Mouse (Mus musculus) monocyte, adult 2 months (primary cell): ENCODE data around the gene H13.

Experiments
- DNase-seq, 2 experiments: peaks; one replicate each; pipeline ENCODE4 v3.0.0; 2022; ENCODE audit warnings: low spot score in 2 of 2, low read depth in 1 of 2

Gene H13

DNA sequence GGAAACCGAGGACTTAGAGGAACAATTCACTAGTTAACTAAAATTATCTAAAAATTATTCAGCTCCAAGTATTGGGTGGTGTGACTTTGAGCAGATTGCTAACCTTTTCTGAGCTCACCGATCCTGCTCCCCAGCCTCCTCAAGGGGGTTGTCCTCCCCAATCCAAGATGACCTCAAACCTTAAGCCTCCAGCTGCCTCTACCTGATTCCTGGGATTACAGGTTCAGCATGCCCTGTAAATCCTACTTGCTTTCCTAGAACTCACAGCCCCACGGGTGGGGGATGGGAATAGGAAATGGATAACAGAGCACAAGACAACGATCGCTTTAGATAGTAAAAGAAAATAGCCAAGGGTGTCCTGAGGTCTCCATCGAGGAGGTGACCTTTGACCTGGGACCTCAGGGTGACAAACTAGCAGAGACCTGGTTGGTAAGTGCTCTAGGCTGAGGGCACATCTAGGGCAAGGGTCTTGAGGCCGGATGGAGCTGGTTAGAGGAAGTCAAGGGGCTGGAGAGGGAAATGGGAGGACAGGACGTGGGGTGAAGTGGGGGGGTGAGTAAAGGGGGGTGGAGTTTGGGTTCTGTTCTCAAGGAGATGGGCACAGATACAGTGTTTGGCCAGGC, 59.9 kb downstream of the H13 start:
- no peak for DNase-seq

- no peak for DNase-seq
These were observed 60.4 kb downstream of the H13 start for GRCm38 (mm10) chr2:152729636-152730020.

DNA sequence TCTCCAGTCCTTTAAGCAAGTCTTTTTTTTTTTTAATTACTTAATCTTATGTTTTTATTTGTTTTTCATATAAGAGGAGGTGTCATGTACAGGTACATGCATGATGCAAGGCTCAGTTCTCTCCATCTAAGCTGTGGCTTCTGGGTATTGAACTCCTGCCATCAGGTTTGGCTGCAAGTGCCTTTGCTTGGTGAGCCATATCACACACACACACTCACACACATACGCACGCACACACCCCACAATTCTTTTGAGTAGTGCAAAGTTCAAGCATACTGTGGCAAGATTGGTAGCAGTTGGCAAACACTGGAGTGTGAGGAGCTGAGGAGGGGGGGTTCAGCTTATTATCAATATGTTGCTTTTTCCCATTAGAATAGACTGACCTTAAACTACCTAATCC, 63.9 kb downstream of the H13 start:
- DNase-seq = no peak

DNA sequence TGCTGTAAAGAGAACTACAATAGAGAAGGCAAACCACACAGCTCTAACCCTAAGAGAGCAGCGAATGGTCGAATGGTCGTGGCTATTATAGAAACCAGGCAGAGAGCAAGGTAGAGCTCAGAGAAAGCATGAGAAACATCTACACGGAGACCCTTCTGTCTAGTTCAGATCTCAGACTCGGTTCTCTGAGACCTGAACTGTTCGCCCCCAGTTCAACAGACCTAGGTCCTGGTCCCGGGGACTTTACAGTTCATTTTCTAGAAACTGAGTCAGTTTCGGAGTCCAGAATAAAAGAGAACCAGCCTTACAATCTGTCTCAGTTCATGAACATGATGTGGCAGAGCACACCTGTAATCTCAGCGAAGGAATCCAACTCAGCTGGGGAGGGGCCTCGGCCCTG, 65.2 kb downstream of the H13 start:
- DNase-seq = no peak

DNA sequence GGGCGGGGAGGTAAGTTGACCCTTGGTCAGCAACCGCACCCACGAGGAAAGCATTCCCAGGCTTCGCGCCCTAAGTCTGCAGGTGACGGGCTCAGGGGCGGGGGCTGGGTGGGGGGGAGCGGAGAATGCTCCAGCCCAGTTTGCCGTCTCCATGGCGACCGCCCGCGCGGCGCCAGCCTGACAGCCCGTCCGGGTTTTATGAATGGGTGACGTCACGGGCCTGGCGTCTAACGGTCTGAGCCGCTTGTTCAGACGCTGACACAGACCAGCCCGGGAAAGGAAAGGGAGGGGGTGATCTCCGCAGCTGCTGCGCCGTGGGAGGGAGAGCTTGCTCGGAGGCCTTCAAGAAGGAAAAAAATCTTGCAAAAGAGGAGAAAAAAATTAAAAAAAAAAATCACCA, 65.7 kb downstream of the H13 start:
- DNase-seq = peak; percentile 67 to 80

GRCm38 (mm10) chr2:152736090-152736601, 66.9 kb downstream of the H13 start, which contains the start of gene Id1:
Gene Id1, plus strand, starts transcription at chr2:152736251.
- DNase-seq = peak; percentile 64 to 75

DNA sequence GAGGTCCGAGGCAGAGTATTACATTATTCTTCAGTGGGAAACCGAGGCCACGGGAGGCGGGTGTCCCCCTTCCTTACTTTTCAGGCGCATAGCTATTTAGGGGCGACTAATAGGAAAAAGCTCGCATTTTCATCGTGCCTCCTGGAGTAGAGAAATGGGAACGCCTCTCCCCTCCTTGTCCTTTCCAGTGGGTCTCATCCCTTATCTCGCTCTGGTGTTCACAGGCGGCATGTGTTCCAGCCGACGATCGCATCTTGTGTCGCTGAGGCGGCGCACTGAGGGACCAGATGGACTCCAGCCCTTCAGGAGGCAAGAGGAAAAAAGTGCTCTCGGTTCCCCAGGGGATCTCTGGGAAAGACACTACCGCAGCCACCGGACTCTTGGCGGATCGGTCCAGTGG, 67.5 kb downstream of the H13 start:
- DNase-seq = no peak

- no peak for DNase-seq
These were observed 68.3 kb downstream of the H13 start for GRCm38 (mm10) chr2:152737306-152738221.

DNA sequence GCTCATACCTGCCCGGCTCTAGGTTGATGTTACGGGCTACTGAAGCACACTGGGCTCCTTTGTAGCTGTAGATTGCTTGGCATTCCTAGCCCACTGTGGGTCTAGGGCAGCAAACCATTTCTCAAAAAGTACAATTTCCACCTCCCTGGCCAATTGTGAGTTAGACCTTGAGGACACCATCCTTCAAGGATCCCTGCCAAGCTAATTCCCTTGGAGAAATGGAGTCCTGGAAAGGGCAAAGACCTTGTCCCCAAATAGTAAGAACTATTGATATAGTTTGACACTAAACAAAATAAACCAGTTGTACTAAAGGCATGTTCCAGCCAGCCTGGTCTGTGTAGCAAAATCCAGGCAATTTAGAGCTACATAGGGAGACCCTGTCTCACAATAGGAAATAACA, 69.1 kb downstream of the H13 start:
- DNase-seq = no peak

- no peak for DNase-seq
These were observed 70.0 kb downstream of the H13 start for GRCm38 (mm10) chr2:152739031-152739841.

- no peak for DNase-seq
These were observed 70.6 kb downstream of the H13 start for GRCm38 (mm10) chr2:152739842-152740260.

DNA sequence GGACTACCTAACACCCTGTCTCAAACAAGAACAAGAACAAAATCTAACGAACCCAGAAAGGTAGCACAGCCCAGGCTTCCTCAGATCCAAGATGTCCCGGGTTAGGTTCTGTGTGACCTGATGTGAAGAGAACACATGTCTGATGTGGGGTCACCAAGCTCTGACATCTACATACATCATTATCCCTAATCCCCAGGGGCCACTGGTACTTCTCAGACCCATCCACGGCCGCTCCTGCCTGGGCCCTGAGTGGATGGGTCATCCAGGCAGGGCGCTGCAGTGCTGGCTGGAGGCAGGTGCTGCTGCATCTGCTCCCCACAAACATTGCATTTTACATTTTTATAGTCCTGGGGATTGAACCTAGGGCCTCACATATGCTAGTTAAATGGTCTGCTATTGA, 71.2 kb downstream of the H13 start:
- no peak for DNase-seq

DNA sequence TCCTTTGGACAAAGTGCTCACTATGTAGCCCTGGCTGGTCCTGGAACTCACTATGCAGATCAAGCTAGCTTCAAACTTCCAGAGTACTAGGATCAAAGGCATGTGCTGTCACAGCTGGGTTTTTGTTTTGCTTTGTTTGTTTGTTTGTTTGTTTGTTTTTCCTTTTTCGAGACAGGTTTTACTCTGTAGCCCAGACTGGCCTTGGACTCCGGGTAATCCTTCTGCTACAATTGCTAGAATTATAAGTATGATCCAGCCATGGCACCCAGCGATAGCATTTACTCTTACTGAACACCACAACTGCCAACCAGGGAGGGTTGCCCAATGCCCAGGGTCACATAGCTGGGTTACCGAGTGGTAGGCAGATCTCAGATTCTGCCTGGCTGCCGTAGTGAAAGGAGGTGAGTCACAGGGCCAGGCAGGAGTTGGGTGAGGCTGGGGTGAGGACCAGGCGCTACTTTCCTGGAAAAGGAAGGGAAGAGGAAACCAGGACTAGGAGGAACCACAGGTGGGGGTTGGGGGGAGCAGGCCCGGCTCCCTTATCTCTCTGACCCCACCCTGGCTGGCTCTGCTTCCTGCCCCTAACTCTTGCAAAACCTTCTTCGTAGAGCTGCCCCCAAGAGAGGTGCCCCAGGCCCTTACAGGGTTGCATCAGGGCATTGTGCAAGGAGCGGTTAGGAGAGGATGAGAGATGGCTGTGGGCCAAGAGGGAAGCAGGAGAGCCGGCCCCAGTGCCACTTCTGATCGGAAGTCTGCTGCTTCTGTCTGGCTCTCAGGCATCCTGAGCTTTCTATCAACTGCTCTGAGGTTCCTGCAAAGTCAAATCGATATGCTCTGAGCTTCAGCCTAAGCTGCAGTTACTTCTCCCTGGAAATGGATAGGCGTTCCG, 72.1 kb downstream of the H13 start:
- peak; percentile 66 to 83 for DNase-seq

GRCm38 (mm10) chr2:152742435-152742834, 73.2 kb downstream of the H13 start:
- DNase-seq = peak; percentile 42 to 57

DNA sequence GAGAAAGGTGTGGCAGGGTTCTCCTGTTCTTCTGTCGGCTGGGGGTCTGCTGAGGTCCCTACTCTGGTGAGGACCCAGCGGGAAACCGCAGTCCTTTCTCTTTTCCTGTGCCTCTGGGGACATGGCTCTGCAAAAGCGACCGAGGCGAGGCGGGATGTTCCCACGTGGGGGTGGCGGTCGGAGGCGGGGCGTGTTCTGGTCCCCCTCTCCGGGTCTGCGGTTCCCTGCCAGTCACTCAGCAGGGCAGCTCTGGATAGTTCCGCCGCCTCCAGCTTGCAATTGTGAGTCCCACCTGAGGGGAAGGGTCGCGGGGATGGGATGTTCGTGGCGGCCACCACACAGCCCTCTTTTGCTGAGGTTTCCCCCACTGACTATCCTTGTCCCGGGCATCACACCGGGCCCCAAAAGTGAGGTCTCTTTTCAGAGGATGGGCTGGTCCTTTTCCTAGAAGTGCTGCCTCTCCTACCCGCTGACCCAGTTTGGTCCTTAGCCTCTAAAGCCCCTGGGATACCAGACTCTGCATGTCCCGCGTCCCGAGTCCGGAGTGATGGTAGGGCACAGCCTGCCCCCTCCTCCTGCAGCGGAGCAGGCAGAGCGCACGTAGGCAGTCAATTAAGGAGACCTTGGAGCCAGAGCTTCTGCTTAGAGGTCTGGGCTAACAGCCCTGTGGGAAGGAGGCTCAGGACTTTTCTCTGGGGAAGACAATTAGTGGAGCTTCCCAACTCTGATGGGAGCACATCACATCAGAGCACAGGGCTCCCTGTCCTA, 84.9 kb downstream of the H13 start, which contains the start of gene Cox4i2:
Cox4i2 (plus strand) TSS at position 230 of the 768 bp plus-strand sequence.
- no peak for DNase-seq

DNA sequence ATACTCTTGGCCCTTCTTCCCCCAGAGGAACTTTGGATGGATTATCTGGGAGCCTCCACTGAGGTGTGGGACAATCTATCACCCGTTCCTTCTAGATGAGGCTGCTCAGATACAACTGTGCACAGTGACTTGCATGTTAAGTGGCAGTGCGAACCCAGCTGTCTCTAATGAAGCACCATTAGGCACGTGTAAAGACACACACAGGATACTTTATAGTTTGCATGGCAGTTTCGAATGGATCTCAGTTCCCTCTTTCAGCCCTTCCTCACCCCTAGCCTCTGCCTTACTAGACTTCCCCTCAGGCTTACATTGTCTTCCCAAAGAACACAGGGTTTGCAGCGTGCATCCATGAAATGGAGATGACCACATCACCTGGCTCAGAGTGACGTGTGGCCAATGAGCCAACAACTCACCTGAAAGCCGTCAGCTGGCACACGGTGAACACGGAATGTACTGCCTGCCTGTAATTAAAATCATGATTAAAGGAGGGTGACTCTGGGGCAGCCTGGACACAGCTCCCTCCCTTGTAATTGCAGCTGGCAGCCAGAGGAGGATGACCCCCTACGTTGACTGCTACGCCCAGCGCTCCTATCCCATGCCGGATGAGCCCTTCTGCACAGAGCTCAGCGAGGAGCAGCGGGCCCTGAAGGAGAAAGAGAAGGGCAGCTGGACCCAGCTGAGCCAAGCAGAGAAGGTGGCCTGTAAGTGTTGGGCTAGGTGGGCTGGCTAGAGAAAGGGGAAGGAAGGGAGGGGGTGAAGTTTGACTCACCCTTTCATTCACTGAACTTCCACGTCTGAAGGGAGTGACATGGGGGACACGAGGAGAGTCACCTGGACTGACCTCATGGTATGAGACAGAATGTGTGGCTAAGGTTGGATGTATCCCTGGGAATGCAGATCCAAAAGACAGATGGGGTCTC, 87.5 kb downstream of the H13 start:
- DNase-seq = no peak

- DNase-seq = no peak
These were observed 88.2 kb downstream of the H13 start for GRCm38 (mm10) chr2:152757478-152757877.
